Mouse (Mus musculus) forebrain, embryonic 13.5 days (tissue): Measurements from ENCODE around the gene Pias1. TPM values are rescaled to one million over a fixed set of nuclear protein-coding genes. Genes with fewer than 3 reads are reported as not detected.

Source experiments
- polyA plus RNA-seq: library from polyadenylated mRNA; unstranded; fragments of >200 nt; fragmentation: Nextera tagmentation; extraction: Ambion mirVana; gene quantifications from 2 replicates; pipeline ENCODE4 v1.2.1, GENCODE M21; 2015

Gene Pias1
- polyA plus RNA-seq, 1 experiment from 2014 or later: 57.1 TPM

Other genes with a start within 250 kb of the Pias1 start
- gene Fem1b, start 176.0 kb downstream of the Pias1 start, polyA plus RNA-seq: 36.6 and 40.8 TPM in 2 replicates
- gene Cln6, start 149.1 kb downstream of the Pias1 start, polyA plus RNA-seq: 6.9 and 8.0 TPM in 2 replicates
- gene Calml4, start 129.8 kb downstream of the Pias1 start, polyA plus RNA-seq: 6.5 and 8.6 TPM in 2 replicates
- 0.28 and 0.55 TPM in 2 replicates for gene Skor1, start 161.0 kb upstream of the Pias1 start, polyA plus RNA-seq